In genomic region chr12:24547686-24548085, GRCm38 (mm10) we compare ENCODE assay signal across 24 mouse cellular contexts. TPM values are rescaled to one million over a fixed set of nuclear protein-coding genes. Genes with fewer than 3 reads are reported as not detected.
A peak's percentile ranks its signal among the peaks of the same experiment; 100 is the strongest.
DNase-seq lines count a peak whose midpoint lies in the region; ATAC-seq and TF ChIP-seq lines count a peak whose summit lies in the region.
"Had no signal": no experiment of that assay in that cellular context is flagged by ENCODE, and none has a peak within 500 bp of the region (broad histone marks: within the 10 kb centered on the region; RNA-seq: fewer than 3 reads in every experiment).

No protein-coding gene starts in this region.

- no peak for TF ChIP-seq EP300 in CH12.LX (IDR thresholded peaks at IDR 0.05; ENCODE audit: low read length)

- no peaks in the 10 kb centered on the region for H3K9me3 ChIP-seq in CH12.LX (replicated peaks; ENCODE audit: low read length)
- H3K9me3 ChIP-seq: embryonic facial prominence, embryonic 13.5 days; embryonic facial prominence, embryonic 15.5 days; forebrain, embryonic 10.5 days; forebrain, embryonic 12.5 days had no signal

- DNase-seq in 416B (ENCODE audit: low read depth): peak; percentile 53
- peak; percentile 2 for DNase-seq in CH12.LX (ENCODE audit: extremely low read depth)
- no peak for DNase-seq in c-Kit-positive CD71-positive TER-119-positive erythroid progenitor cells, embryonic 14.5 days (ENCODE audit: low spot score)
- DNase-seq in spleen, postnatal 14 days (ENCODE audit: low spot score in 2 of 2): no peak
- DNase-seq in left cerebral cortex, adult 18-20 months (ENCODE audit: low spot score in 2 of 2): no peak
- DNase-seq: adrenal gland, adult 2 months; adrenal gland, postnatal 10 days; adrenal gland, postnatal 25 days; B cell, adult 2 months; cerebellum, adult 11-12 months; cerebellum, adult 2 months; cerebellum, adult 9-10 months; cerebellum, postnatal 10 days; cerebellum, postnatal 25 days; embryo, embryonic 11 days had no signal

- dilution Hi-C loops in CH12.LX (cut with MboI; ENCODE audit: extremely low pct_ligation_motif_present, extremely low pct_unique_long_range_greater_than_20kb, low sequenced_read_pairs): no loop called here

- no peak for TF ChIP-seq CTCF in CH12.LX (conservative IDR thresholded peaks at IDR 0.05 in 1 of 2, IDR thresholded peaks at IDR 0.05 in 1 of 2; ENCODE audit: low read depth in 2 of 2, low read length in 2 of 2)

- H3K36me3 ChIP-seq in CH12.LX (replicated peaks in 1 of 2; ENCODE audit: control insufficient read depth in 1 of 2, insufficient read depth in 1 of 2, low read length in 1 of 2): peaks cover 26 to 82% of the 10 kb centered on the region in 2 experiments

- no peaks in the 10 kb centered on the region for H3K27me3 ChIP-seq in CH12.LX (replicated peaks)
- H3K27me3 ChIP-seq: embryonic facial prominence, embryonic 13.5 days; embryonic facial prominence, embryonic 15.5 days; forebrain, embryonic 12.5 days had no signal

- H3K9ac ChIP-seq in CH12.LX (ENCODE audit: insufficient read depth, low read depth): no peak overlapping the region
- H3K9ac ChIP-seq: embryonic facial prominence, embryonic 13.5 days; embryonic facial prominence, embryonic 15.5 days; forebrain, embryonic 12.5 days had no signal

- H3K4me1 ChIP-seq in CH12.LX (ENCODE audit: control insufficient read depth in 1 of 2, insufficient read depth in 2 of 2): peaks cover 0 to 4% of the 10 kb centered on the region in 2 experiments; a peak in 2 of 4 replicates
- H3K4me1 ChIP-seq: embryonic facial prominence, embryonic 13.5 days; embryonic facial prominence, embryonic 15.5 days; forebrain, embryonic 10.5 days; forebrain, embryonic 12.5 days had no signal

- H3K4me2 ChIP-seq in CH12.LX (ENCODE audit: insufficient read depth, low read depth, poor library complexity, severe bottlenecking): no peak overlapping the region
- H3K4me2 ChIP-seq: embryonic facial prominence, embryonic 13.5 days; embryonic facial prominence, embryonic 15.5 days; forebrain, embryonic 12.5 days had no signal

- TF ChIP-seq POLR2A in CH12.LX (IDR thresholded peaks at IDR 0.05; ENCODE audit: low read depth, low read length): no peak

- no peak overlapping the region for H3K27ac ChIP-seq in CH12.LX (ENCODE audit: insufficient read depth, low read depth)
- H3K27ac ChIP-seq: embryonic facial prominence, embryonic 13.5 days; embryonic facial prominence, embryonic 15.5 days; forebrain, embryonic 10.5 days; forebrain, embryonic 12.5 days had no signal

- TF ChIP-seq RAD21 in CH12.LX (IDR thresholded peaks at IDR 0.05; ENCODE audit: low read depth, low read length): no peak

- H3K79me2 ChIP-seq in CH12.LX (replicated peaks; ENCODE audit: control insufficient read depth, extremely low read depth, insufficient read depth, poor library complexity, severe bottlenecking): no peaks in the 10 kb centered on the region

- in situ Hi-C loops in CH12.LX (cut with MboI; ENCODE audit: low pct_ligation_motif_present, low pct_unique_long_range_greater_than_20kb, low sequenced_read_pairs): no loop called here

- ATAC-seq in granulocyte monocyte progenitor cell, adult 5-6 weeks (replicated peaks; ENCODE audit: poor library complexity, severe bottlenecking): peak; percentile 46; the same call in 1 of the 2 replicates
- ATAC-seq: CD4-positive, CD25-positive, alpha-beta regulatory T cell, adult 4 months; forebrain, embryonic 14.5 days; forebrain, embryonic 16.5 days had no signal

- H3K4me3 ChIP-seq in CH12.LX (replicated peaks in 1 of 3; ENCODE audit: low read depth in 2 of 3, low read length in 2 of 3, poor library complexity in 1 of 3): no peak overlapping the region
- H3K4me3 ChIP-seq: embryonic facial prominence, embryonic 13.5 days; embryonic facial prominence, embryonic 15.5 days; erythroblast, embryonic 14.5 days; forebrain, embryonic 10.5 days; forebrain, embryonic 12.5 days had no signal

TF ChIP-seq in CH12.LX, 34 proteins besides CTCF, POLR2A, EP300 and RAD21:
- TF ChIP-seq CHD2 (IDR thresholded peaks at IDR 0.05; ENCODE audit: low read length): no peak
- no peak for TF ChIP-seq ZKSCAN1 (IDR thresholded peaks at IDR 0.05; ENCODE audit: borderline replicate concordance, low read depth, low read length)
- no peak for TF ChIP-seq MAX (IDR thresholded peaks at IDR 0.05; ENCODE audit: low read length)

RNA-seq across cellular contexts. Expression of gene Grhl1, which starts 24.4 kb away (rescaled TPM):
- total RNA-seq in CH12.LX (2012; rRNA removed) (1.3 and 1.6 TPM in 2 replicates), CH12.LX (2014; rRNA removed) (0.54 and 0.63 TPM in 2 replicates)
- 0.66 and 0.75 TPM in 2 replicates for polyA plus RNA-seq in CH12.LX (2012; ENCODE audit: insufficient read length, low read depth)
- 0.53 TPM in 1 of 2 replicates, not detected in the other for total RNA-seq in granulocyte monocyte progenitor cell, adult 5-6 weeks (2014; fragmentation: Nextera tagmentation)
- 0.62 and 0.73 TPM in 2 replicates for total RNA-seq in granulocyte monocyte progenitor cell, adult 5-6 weeks (2017)
- total RNA-seq in left cerebral cortex, adult 18-20 months (2021): 10 to 100 TPM; 10.8 to 14.2 TPM

RNA-seq across cellular contexts. Expression of gene Taf1b, which starts 49.5 kb away (rescaled TPM):
- total RNA-seq in CH12.LX (2012; rRNA removed) (25.9 and 26.6 TPM in 2 replicates), CH12.LX (2014; rRNA removed) (34.5 and 36.6 TPM in 2 replicates)
- polyA plus RNA-seq in CH12.LX (2012; ENCODE audit: insufficient read length, low read depth): 42.2 and 49.6 TPM in 2 replicates
- total RNA-seq in granulocyte monocyte progenitor cell, adult 5-6 weeks (2014; fragmentation: Nextera tagmentation): 21.4 and 28.4 TPM in 2 replicates
- 39.6 and 41.3 TPM in 2 replicates for total RNA-seq in granulocyte monocyte progenitor cell, adult 5-6 weeks (2017)
- total RNA-seq in left cerebral cortex, adult 18-20 months (2021): 10 to 100 TPM; 28.3 to 29.6 TPM

Comparison
In these comparisons a context has a peak if more than half of its experiments do, and no peak if none do; other contexts are left out.
1. DNase-seq: peak in 416B (single experiment) and CH12.LX (single experiment); none in c-Kit-positive CD71-positive TER-119-positive erythroid progenitor cells, embryonic 14.5 days (single experiment), spleen, postnatal 14 days (0 of 2) and left cerebral cortex, adult 18-20 months (0 of 2).
2. RNA of gene Grhl1, which starts 24.4 kb away (total RNA-seq): 10.8 to 14.2 TPM in left cerebral cortex, adult 18-20 months; 0.54 to 1.6 TPM in CH12.LX and 0.53 to 0.73 TPM in granulocyte monocyte progenitor cell, adult 5-6 weeks; every median in the first group is over 4 times any median in the second.